Mouse (Mus musculus) myocyte (in vitro differentiated cells): ENCODE measurements around the gene Slc31a1. TPM values are rescaled to one million over a fixed set of nuclear protein-coding genes. Genes with fewer than 3 reads are reported as not detected.
A peak's percentile ranks its signal among the peaks of the same experiment; 100 is the strongest.

Source experiments
- H3K27me3 ChIP-seq: one replicate; pipeline ENCODE4 v1.6.1; 2011; ENCODE audit not compliant: control insufficient read depth, insufficient read depth, insufficient read length
- H3K36me3 ChIP-seq: one replicate; pipeline ENCODE4 v1.6.1; 2011; ENCODE audit not compliant: control insufficient read depth, insufficient read depth
- H3K4me2 ChIP-seq: one replicate; pipeline ENCODE4 v1.6.1; 2011; ENCODE audit warnings: low read depth, control low read depth
- H3K4me3 ChIP-seq: one replicate; pipeline ENCODE4 v1.5.1; 2011; ENCODE audit warnings: mild to moderate bottlenecking, control low read depth, moderate library complexity
- H3K79me2 ChIP-seq: one replicate; pipeline ENCODE4 v1.6.1; 2011; ENCODE audit not compliant: control insufficient read depth, insufficient read depth
- H3ac ChIP-seq: one replicate; pipeline ENCODE4 v1.6.1; 2011; ENCODE audit not compliant: control insufficient read depth, insufficient read length
- CEBPB ChIP-seq: IDR thresholded peaks from 2 replicates; pipeline ENCODE4 v1.6.1; 2011; ENCODE audit warnings: mild to moderate bottlenecking, moderate library complexity; ENCODE audit not compliant: poor library complexity, insufficient read depth, severe bottlenecking
- E2F4 ChIP-seq: IDR thresholded peaks from one replicate; pipeline ENCODE4 v1.6.1; 2011; ENCODE audit warnings: mild to moderate bottlenecking, control low read depth, moderate library complexity; ENCODE audit not compliant: insufficient read depth
- MAX ChIP-seq: IDR thresholded peaks from one replicate; pipeline ENCODE4 v1.6.1; 2011; ENCODE audit warnings: low read depth, mild to moderate bottlenecking, control low read depth
- MYOD1 ChIP-seq, 3 experiments: IDR thresholded peaks; one replicate each; pipeline ENCODE4 v1.6.1; 2011; ENCODE audit warnings: control low read depth in 2 of 3, low read depth in 2 of 3, mild to moderate bottlenecking in 2 of 3, moderate library complexity in 1 of 3; ENCODE audit not compliant: insufficient read length in 2 of 3, control insufficient read depth in 1 of 3
- MYOG ChIP-seq, 3 experiments: IDR thresholded peaks; one replicate each; pipeline ENCODE4 v1.6.1; 2011; ENCODE audit warnings: control low read depth in 2 of 3, low read depth in 2 of 3, mild to moderate bottlenecking in 2 of 3; ENCODE audit not compliant: insufficient read length in 2 of 3, control insufficient read depth in 1 of 3, insufficient read depth in 1 of 3
- POLR2A ChIP-seq: IDR thresholded peaks from one replicate; pipeline ENCODE4 v1.6.1; 2011; ENCODE audit warnings: low read depth, mild to moderate bottlenecking, control low read depth, moderate library complexity; ENCODE audit not compliant: insufficient read length
- POLR2AphosphoS2 ChIP-seq: IDR thresholded peaks from one replicate; pipeline ENCODE4 v1.6.1; 2011; ENCODE audit warnings: low read depth, control low read depth; ENCODE audit not compliant: insufficient read length
- REST ChIP-seq: IDR thresholded peaks from one replicate; pipeline ENCODE4 v1.6.1; 2011; ENCODE audit warnings: mild to moderate bottlenecking, control low read depth, moderate library complexity; ENCODE audit not compliant: insufficient read depth, insufficient read length
- SRF ChIP-seq: IDR thresholded peaks from one replicate; pipeline ENCODE4 v1.6.1; 2011; ENCODE audit warnings: low read depth; ENCODE audit not compliant: control insufficient read depth, insufficient read length
- TCF12 ChIP-seq: IDR thresholded peaks from one replicate; pipeline ENCODE4 v1.6.1; 2011; ENCODE audit warnings: mild to moderate bottlenecking, control low read depth; ENCODE audit not compliant: poor library complexity, insufficient read depth, severe bottlenecking
- TCF3 ChIP-seq: IDR thresholded peaks from one replicate; pipeline ENCODE4 v1.6.1; 2011; ENCODE audit warnings: low read depth, control low read depth; ENCODE audit not compliant: insufficient read length
- USF1 ChIP-seq: IDR thresholded peaks from one replicate; pipeline ENCODE4 v1.6.1; 2011; ENCODE audit warnings: low read depth, mild to moderate bottlenecking, control low read depth, moderate library complexity
- polyA plus RNA-seq: library from polyadenylated mRNA; unstranded; fragments of >200 nt; fragmentation: generic; extraction: Trizol; gene quantifications from one replicate; pipeline ENCODE4 v1.2.1, GENCODE M21; 2012; ENCODE audit warnings: missing spikeins

Slc31a1 gene
- polyA plus RNA-seq, 1 experiment, result 22.5 TPM

DNA sequence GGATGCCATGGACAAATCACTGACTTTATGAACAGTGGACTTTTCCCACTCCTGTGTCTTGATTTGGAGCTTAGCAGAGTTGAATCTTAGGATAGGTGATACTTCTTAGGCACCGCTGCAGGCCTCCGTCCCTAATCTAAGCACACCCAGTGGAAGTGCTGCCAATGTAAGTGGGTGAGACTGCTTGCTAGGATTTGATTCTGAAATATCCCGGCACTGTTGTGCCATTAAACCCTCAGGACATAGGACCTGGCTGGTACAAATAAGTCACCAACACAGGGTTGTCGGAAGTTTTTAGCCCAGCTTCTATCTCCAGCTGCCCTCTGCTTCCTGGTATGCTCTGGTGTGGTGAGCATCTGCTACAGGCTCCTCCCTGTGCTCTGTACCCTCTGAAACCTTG, 65.4 kb downstream of the Slc31a1 start:
- Histone ChIP-seq H3K4me3 (no peak overlapping the region), H3K79me2 (no peaks in the 10 kb centered on the region), H3K36me3 (peaks cover 34% of the 10 kb centered on the region), H3K4me2 (no peak overlapping the region), H3ac (no peak overlapping the region), H3K27me3 (no peaks in the 10 kb centered on the region)
- no peak for TF ChIP-seq CEBPB
- TF ChIP-seq MAX, result no peak
- TF ChIP-seq SRF, result no peak
- no peak for TF ChIP-seq MYOG (IDR thresholded peaks at IDR 0.05; ENCODE audit: control insufficient read depth in 1 of 3, insufficient read depth in 1 of 3, insufficient read length in 2 of 3, low read depth in 2 of 3)
- no peak for TF ChIP-seq TCF12
- TF ChIP-seq E2F4, result no peak
- no peak for TF ChIP-seq POLR2AphosphoS2
- TF ChIP-seq POLR2A, result no peak
- no peak for TF ChIP-seq MYOD1 (IDR thresholded peaks at IDR 0.05; ENCODE audit: control insufficient read depth in 1 of 3, insufficient read length in 2 of 3, low read depth in 2 of 3)
- no peak for TF ChIP-seq TCF3
- no peak for TF ChIP-seq USF1
- TF ChIP-seq REST, result no peak

DNA sequence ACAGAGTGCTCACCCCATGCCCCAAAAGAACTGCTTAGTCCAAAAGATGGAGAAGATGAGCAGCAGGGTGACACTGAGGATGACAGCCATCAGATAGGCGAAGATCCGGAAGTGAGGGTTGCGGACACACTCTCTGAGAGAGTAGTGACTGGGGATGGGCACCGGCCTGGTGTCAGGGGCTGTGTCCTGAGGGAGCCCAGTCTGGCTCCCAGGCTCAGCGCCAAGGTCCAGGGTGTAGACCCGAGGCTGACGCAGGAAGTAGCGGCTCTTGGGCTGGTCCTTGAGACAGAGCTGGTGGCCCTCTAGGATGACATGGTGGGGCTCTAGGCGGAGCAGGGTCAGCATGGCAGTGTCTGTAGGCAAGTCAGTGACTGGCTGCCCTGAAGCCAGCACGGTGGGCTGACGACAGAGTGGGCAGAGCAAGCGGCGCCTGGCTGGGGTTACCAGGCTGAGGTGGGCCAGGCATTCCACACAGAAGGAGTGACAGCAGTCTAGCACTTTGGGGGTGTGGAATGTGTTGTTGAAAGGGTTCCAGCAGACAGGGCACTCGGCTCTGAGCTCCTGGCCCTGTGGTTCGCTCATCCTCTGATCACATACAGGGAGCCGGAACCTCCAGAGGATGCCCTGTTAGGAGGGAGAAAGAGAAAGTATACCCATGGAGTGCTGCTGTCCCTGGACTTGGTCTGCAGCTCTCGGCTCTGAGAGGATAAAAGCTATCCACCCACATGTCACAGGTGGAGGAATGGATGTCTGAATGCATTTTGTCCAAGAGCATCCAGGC, 67.6 kb downstream of the Slc31a1 start:
- TF ChIP-seq POLR2AphosphoS2 (peak; percentile 10), REST (no peak), MYOD1 (IDR thresholded peaks at IDR 0.05; ENCODE audit: control insufficient read depth in 1 of 3, insufficient read length in 2 of 3, low read depth in 2 of 3) (no peak)
- Histone ChIP-seq H3K27me3 (no peaks in the 10 kb centered on the region), H3K4me2 (no peak overlapping the region), H3K4me3 (no peak overlapping the region), H3K36me3 (peaks cover 14% of the 10 kb centered on the region), H3K79me2 (no peaks in the 10 kb centered on the region), H3ac (no peak overlapping the region)

DNA sequence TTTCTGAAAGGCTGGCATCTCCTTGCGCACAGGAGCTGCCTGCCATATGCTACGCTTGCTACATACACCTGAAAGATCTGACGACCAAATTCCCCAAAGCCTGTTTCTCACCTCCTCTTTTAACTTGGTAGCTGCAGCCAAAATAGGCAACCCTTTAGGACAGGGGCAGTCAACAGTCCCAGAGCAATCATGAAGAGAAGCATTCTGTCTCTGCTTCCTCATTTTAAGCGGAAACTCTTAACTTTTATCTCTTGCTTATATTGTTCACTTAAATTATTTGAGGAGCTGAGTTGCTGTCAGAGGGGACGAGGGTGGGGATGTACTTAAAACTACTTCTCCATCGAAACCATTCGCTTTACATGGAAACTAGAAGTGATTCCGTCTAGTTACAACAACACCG, 69.1 kb downstream of the Slc31a1 start:
- H3K4me2 ChIP-seq, result no peak overlapping the region
- no peaks in the 10 kb centered on the region for H3K79me2 ChIP-seq
- TF ChIP-seq MYOG (IDR thresholded peaks at IDR 0.05; ENCODE audit: control insufficient read depth in 1 of 3, insufficient read depth in 1 of 3, insufficient read length in 2 of 3, low read depth in 2 of 3) (no peak), POLR2A (no peak), E2F4 (no peak), SRF (no peak), USF1 (no peak), POLR2AphosphoS2 (no peak), TCF3 (no peak), CEBPB (no peak), MAX (no peak), TCF12 (no peak)
- H3K27me3 ChIP-seq, result no peaks in the 10 kb centered on the region
- no peak overlapping the region for H3K4me3 ChIP-seq
- H3ac ChIP-seq, result no peak overlapping the region
- H3K36me3 ChIP-seq, result peaks cover 5% of the 10 kb centered on the region

DNA sequence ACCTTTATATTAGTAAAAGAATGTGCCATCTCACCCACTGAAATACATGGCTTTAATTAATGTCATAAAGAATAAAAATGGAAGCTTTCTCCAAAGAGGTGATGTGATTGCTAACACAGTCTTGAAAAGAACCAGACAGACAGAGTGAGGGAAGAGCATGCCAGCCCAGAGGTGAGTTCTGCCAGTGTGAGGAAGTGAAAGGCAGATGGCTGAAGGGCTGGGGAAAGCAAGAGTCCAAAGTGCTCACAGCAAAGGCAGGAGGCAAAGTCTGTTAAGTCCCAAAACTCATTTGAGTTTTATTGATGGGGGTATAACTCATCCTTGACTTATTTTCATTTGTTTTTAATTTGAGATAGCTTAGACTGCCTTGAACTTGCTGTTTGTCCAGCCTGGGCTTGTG, 70.2 kb downstream of the Slc31a1 start:
- TF ChIP-seq TCF3 (no peak), MAX (no peak), MYOG (IDR thresholded peaks at IDR 0.05; ENCODE audit: control insufficient read depth in 1 of 3, insufficient read depth in 1 of 3, insufficient read length in 2 of 3, low read depth in 2 of 3) (no peak), POLR2AphosphoS2 (no peak), REST (no peak), E2F4 (no peak)
- no peak overlapping the region for H3K4me3 ChIP-seq
- H3K4me2 ChIP-seq, result no peak overlapping the region
- no peak overlapping the region for H3ac ChIP-seq
- H3K79me2 ChIP-seq, result no peaks in the 10 kb centered on the region
- H3K27me3 ChIP-seq, result no peaks in the 10 kb centered on the region
- no peaks in the 10 kb centered on the region for H3K36me3 ChIP-seq

DNA sequence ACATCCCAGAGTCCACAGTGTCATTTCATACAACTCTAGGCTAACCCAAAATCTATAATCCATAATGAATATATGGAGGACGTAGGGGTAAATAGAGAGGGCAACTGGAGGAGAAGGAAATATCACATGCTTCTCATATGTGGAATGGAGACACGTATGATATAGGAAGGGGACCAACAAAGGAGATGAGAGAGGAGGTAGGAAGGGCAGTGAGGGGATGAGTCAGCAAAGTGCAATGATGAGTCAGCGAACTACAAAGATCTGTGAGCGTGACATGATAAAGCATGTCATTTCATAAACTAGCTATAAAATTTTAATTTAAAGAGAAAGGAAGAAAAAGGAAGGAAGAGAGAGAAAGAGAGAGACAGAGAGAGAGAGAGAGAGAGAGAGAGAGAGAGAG, 71.0 kb downstream of the Slc31a1 start:
- no peak overlapping the region for H3K4me3 ChIP-seq
- no peaks in the 10 kb centered on the region for H3K27me3 ChIP-seq
- H3K4me2 ChIP-seq, result no peak overlapping the region
- no peak overlapping the region for H3ac ChIP-seq
- no peak for TF ChIP-seq TCF3
- no peak for TF ChIP-seq REST
- TF ChIP-seq E2F4, result no peak
- no peak for TF ChIP-seq TCF12
- TF ChIP-seq POLR2A, result no peak
- no peak for TF ChIP-seq MYOD1 (IDR thresholded peaks at IDR 0.05; ENCODE audit: control insufficient read depth in 1 of 3, insufficient read length in 2 of 3, low read depth in 2 of 3)
- no peak for TF ChIP-seq MYOG (IDR thresholded peaks at IDR 0.05; ENCODE audit: control insufficient read depth in 1 of 3, insufficient read depth in 1 of 3, insufficient read length in 2 of 3, low read depth in 2 of 3)
- no peak for TF ChIP-seq POLR2AphosphoS2
- TF ChIP-seq MAX, result no peak
- no peak for TF ChIP-seq USF1
- TF ChIP-seq SRF, result no peak
- no peak for TF ChIP-seq CEBPB
- H3K36me3 ChIP-seq, result no peaks in the 10 kb centered on the region
- H3K79me2 ChIP-seq, result no peaks in the 10 kb centered on the region
